Mouse (Mus musculus) lung, embryonic 14.5 days (tissue): Measurements from ENCODE around the gene Cst10. TPM values are rescaled to one million over a fixed set of nuclear protein-coding genes. Genes with fewer than 3 reads are reported as not detected.
A peak's percentile ranks its signal among the peaks of the same experiment; 100 is the strongest.

ENCODE experiments used
- ATAC-seq: fragments of 200-750 bp; cut with Nextera tagmentation; 2 replicates; pipeline ENCODE4 v1.8.0; 2017; ENCODE audit warnings: mild to moderate bottlenecking, moderate TSS enrichment, moderate library complexity; ENCODE audit not compliant: insufficient read depth
- DNase-seq: peaks from one replicate; pipeline ENCODE4 v3.0.0-alpha.2; 2015
- H3K27ac ChIP-seq: fragments of 300-500 bp; sonication (generic); 2 replicates; pipeline ENCODE4 v1.5.1; 2014; ENCODE audit warnings: low read depth, mild to moderate bottlenecking, moderate library complexity
- H3K27me3 ChIP-seq: fragments of 300-500 bp; sonication (generic); 2 replicates; pipeline ENCODE4 v1.6.1; 2014; ENCODE audit warnings: low read length, control low read depth; ENCODE audit not compliant: insufficient read depth
- H3K36me3 ChIP-seq: fragments of 300-500 bp; sonication (generic); 2 replicates; pipeline ENCODE4 v1.6.1; 2014; ENCODE audit warnings: control low read depth; ENCODE audit not compliant: insufficient read depth
- H3K4me1 ChIP-seq: fragments of 300-500 bp; sonication (generic); 2 replicates; pipeline ENCODE4 v1.6.1; 2014; ENCODE audit warnings: antibody characterized with exemption, control low read depth; ENCODE audit not compliant: insufficient read depth
- H3K4me2 ChIP-seq: fragments of 300-500 bp; sonication (generic); 2 replicates; pipeline ENCODE4 v1.6.1; 2014; ENCODE audit warnings: mild to moderate bottlenecking
- H3K4me3 ChIP-seq: fragments of 300-500 bp; sonication (generic); 2 replicates; pipeline ENCODE4 v1.5.1; 2014; ENCODE audit warnings: low read depth, low read length
- H3K9ac ChIP-seq: fragments of 300-500 bp; sonication (generic); 2 replicates; pipeline ENCODE4 v1.6.1; 2014
- H3K9me3 ChIP-seq: fragments of 300-500 bp; sonication (generic); 2 replicates; pipeline ENCODE4 v1.6.1; 2016; ENCODE audit warnings: low read depth, low read length, control low read depth
- CTCF ChIP-seq: IDR thresholded peaks from 2 replicates; pipeline ENCODE4 v1.5.1; 2016; ENCODE audit warnings: antibody characterized with exemption, low read depth
- WGBS: fragments of 180-500 bp; shearing (Covaris S2); extraction: QIAGEN DNeasy Blood & Tissue Kit; methylation state at CpG from one replicate; pipeline ENCODE4 v1.1.7; 2014; 5-methylcytosine and 5-hydroxymethylcytosine counted together
- polyA plus RNA-seq: library from polyadenylated mRNA; unstranded; fragments of >200 nt; fragmentation: Nextera tagmentation; extraction: Ambion mirVana; gene quantifications from 2 replicates; pipeline ENCODE4 v1.2.1, GENCODE M21; 2014

The Cst10 gene
- not detected in 2 replicates for polyA plus RNA-seq

DNA sequence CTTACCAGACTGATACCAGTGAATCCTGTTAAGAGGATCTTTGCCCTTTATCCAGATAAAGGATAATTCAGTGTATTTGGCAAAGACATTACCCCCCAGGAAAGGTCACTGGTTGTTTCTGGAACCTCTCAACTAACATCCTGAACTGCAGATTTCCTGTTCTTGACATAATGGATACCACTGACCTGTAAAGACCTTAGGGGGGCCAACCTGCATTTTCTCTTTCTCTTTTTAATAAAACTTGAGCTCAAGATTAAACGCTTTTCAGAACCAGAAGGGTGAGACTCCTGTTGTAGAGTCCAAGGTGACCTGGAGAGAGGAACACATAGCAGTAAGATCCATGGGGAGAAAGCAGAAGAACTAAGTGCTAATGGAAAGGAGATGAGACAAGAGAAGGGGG, at the start of gene Cst10:
Gene Cst10 (plus strand): TSS at position 301 of the 400 bp plus-strand sequence.
- ATAC-seq (no peak), DNase-seq (no peak)
- no peaks in the 10 kb centered on the region for H3K36me3 ChIP-seq
- H3K4me2 ChIP-seq: no peak within 1 kb of the TSS
- H3K4me3 ChIP-seq: no peak within 1 kb of the TSS
- WGBS: 63% methylated on average over 1 of the region's 1 CpGs
- no peak within 1 kb of the TSS for H3K27ac ChIP-seq
- no peak for TF ChIP-seq CTCF
- H3K4me1 ChIP-seq: no peaks in the 10 kb centered on the region
- no peaks in the 10 kb centered on the region for H3K27me3 ChIP-seq
- H3K9ac ChIP-seq: no peak within 1 kb of the TSS
- no peaks in the 10 kb centered on the region for H3K9me3 ChIP-seq

DNA sequence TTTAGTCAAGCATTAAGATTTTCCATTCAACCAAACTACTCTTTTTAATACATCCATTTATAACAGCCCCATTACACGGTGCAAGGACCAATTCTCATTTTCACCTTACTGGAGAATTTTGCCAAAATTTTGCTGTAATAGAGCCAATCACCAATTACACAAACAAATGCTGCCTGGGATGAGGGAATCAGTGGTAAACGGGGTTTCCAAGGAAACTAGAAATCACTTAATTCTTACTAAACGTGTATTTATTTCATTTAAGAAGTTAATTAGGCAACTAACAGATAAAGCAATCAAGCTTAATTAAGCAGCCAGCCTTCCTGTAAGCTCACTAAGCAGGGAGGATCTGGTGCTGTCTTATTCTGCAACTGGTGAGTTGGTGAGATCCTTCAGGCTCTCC, 11.9 kb upstream of the Cst10 start:
- no peaks in the 10 kb centered on the region for H3K36me3 ChIP-seq
- TF ChIP-seq CTCF: no peak
- WGBS: 49% methylated on average over 3 of the region's 3 CpGs

DNA sequence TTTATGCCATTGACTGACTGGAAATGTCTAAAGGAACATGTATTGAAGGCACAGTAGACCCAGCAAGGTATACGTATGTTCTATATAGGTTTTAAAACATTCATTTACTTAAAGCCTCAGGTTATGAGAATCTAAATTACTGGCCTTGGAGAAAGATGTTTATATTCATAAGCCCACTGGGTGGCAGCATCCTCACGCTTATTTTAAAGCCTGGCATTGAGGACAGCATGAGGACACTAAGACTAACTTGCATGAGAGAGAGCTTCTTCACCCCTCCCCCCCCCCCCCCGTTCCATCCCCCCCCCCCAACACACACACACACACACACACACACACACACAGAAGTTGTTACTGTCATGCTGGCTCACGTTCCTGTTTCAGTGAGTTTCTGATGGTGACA, 17.7 kb downstream of the Cst10 start:
- Histone ChIP-seq H3K27ac (no peak overlapping the region), H3K4me1 (no peaks in the 10 kb centered on the region), H3K27me3 (no peaks in the 10 kb centered on the region), H3K36me3 (no peaks in the 10 kb centered on the region), H3K9ac (no peak overlapping the region), H3K4me3 (no peak overlapping the region), H3K4me2 (no peak overlapping the region), H3K9me3 (no peaks in the 10 kb centered on the region)
- DNase-seq: peak; percentile 75
- WGBS: 26% methylated on average over 3 of the region's 4 CpGs
- ATAC-seq: peak; percentile 44; the same call in 1 of the 2 replicates
- TF ChIP-seq CTCF: peak; percentile 43

More for the DNA sequence above, 11.9 kb upstream of the Cst10 start:
- Histone ChIP-seq H3K4me3 (no peak overlapping the region), H3K9ac (no peak overlapping the region), H3K27ac (no peak overlapping the region), H3K9me3 (no peaks in the 10 kb centered on the region), H3K27me3 (no peaks in the 10 kb centered on the region), H3K4me2 (no peak overlapping the region), H3K4me1 (no peaks in the 10 kb centered on the region)
- DNase-seq (no peak), ATAC-seq (no peak)
